Mouse (Mus musculus): ENCODE data around the gene Klf12. TPM values are rescaled to one million over a fixed set of nuclear protein-coding genes. Genes with fewer than 3 reads are reported as not detected.

The Klf12 gene
- total and polyA plus RNA-seq, 2 experiments: 20.7 to 29.2 TPM

- H3K36me3 ChIP-seq (ENCODE audit: control insufficient read depth, insufficient read depth, low read length): no peaks in the 10 kb centered on the region; the same call in 1 of the 2 replicates
- H3K27me3 ChIP-seq (ENCODE audit: control insufficient read depth, insufficient read depth, low read length): no peaks in the 10 kb centered on the region
- H3K4me1 ChIP-seq (ENCODE audit: control insufficient read depth, insufficient read depth, low read length): peaks cover 7% of the 10 kb centered on the region; the same call in 1 of the 2 replicates
- no peak overlapping the region for H3K4me3 ChIP-seq (ENCODE audit: insufficient read depth, low read depth, low read length)
- DNase-seq (ENCODE audit: extremely low read depth, low read depth, low spot score): peak; percentile 54
- 20% methylated on average over 3 of the region's 3 CpGs for WGBS
- no peak overlapping the region for H3K9ac ChIP-seq (ENCODE audit: low read depth, low read length)
- H3K27ac ChIP-seq (replicated peaks; ENCODE audit: insufficient read depth, low read depth, low read length): no peak overlapping the region
- peaks cover 3% of the 10 kb centered on the region; the same call in 1 of the 2 replicates for H3K79me2 ChIP-seq (ENCODE audit: control insufficient read depth, insufficient read depth, low read length)
- TF ChIP-seq POLR2A (IDR thresholded peaks at IDR 0.05; ENCODE audit: extremely low read depth, insufficient read depth, low read length): no peak
- TF ChIP-seq CTCF (IDR thresholded peaks at IDR 0.05; ENCODE audit: low read depth, low read length): no peak
These were observed 188.7 kb downstream of the Klf12 start for GRCm38 (mm10) chr14:100095730-100096129.

GRCm38 (mm10) chr14:100090517-100090916 is 194.0 kb downstream of the Klf12 start:
- no peak overlapping the region for H3K9ac ChIP-seq (ENCODE audit: low read depth, low read length)
- H3K36me3 ChIP-seq (ENCODE audit: control insufficient read depth, insufficient read depth, low read length): 0 out of 2 replicates have a peak, but pooled peaks cover 1% of the 10 kb centered on the region
- peaks cover 3% of the 10 kb centered on the region; the same call in 1 of the 2 replicates for H3K79me2 ChIP-seq (ENCODE audit: control insufficient read depth, insufficient read depth, low read length)
- WGBS: 97% methylated on average over 1 of the region's 1 CpGs
- H3K4me3 ChIP-seq (ENCODE audit: insufficient read depth, low read depth, low read length): no peak overlapping the region
- H3K27ac ChIP-seq (replicated peaks; ENCODE audit: insufficient read depth, low read depth, low read length): no peak overlapping the region
- peak; percentile 37; the same call in 1 of the 2 replicates for TF ChIP-seq CTCF (IDR thresholded peaks at IDR 0.05; ENCODE audit: low read depth, low read length)
- TF ChIP-seq POLR2A (IDR thresholded peaks at IDR 0.05; ENCODE audit: extremely low read depth, insufficient read depth, low read length): no peak
- no peak for DNase-seq (ENCODE audit: extremely low read depth, low read depth, low spot score)
- no peaks in the 10 kb centered on the region for H3K27me3 ChIP-seq (ENCODE audit: control insufficient read depth, insufficient read depth, low read length)
- no peaks in the 10 kb centered on the region for H3K4me1 ChIP-seq (ENCODE audit: control insufficient read depth, insufficient read depth, low read length)

- no peaks in the 10 kb centered on the region; the same call in 1 of the 2 replicates for H3K36me3 ChIP-seq (ENCODE audit: control insufficient read depth, insufficient read depth, low read length)
- no peak overlapping the region for H3K4me3 ChIP-seq (ENCODE audit: insufficient read depth, low read depth, low read length)
- no peaks in the 10 kb centered on the region for H3K4me1 ChIP-seq (ENCODE audit: control insufficient read depth, insufficient read depth, low read length)
- no peak overlapping the region for H3K9ac ChIP-seq (ENCODE audit: low read depth, low read length)
- no peak for DNase-seq (ENCODE audit: extremely low read depth, low read depth, low spot score)
- 80% methylated on average over 4 of the region's 4 CpGs for WGBS
- no peak overlapping the region for H3K27ac ChIP-seq (replicated peaks; ENCODE audit: insufficient read depth, low read depth, low read length)
- TF ChIP-seq CTCF (IDR thresholded peaks at IDR 0.05; ENCODE audit: low read depth, low read length) (no peak), POLR2A (IDR thresholded peaks at IDR 0.05; ENCODE audit: extremely low read depth, insufficient read depth, low read length) (no peak)
- H3K27me3 ChIP-seq (ENCODE audit: control insufficient read depth, insufficient read depth, low read length): no peaks in the 10 kb centered on the region
- H3K79me2 ChIP-seq (ENCODE audit: control insufficient read depth, insufficient read depth, low read length): no peaks in the 10 kb centered on the region; the same call in 1 of the 2 replicates
These were observed 204.9 kb downstream of the Klf12 start for GRCm38 (mm10) chr14:100079620-100080019.

GRCm38 (mm10) chr14:100072431-100073195 is 211.9 kb downstream of the Klf12 start:
- Histone ChIP-seq H3K79me2 (ENCODE audit: control insufficient read depth, insufficient read depth, low read length) (peaks cover 5% of the 10 kb centered on the region), H3K27ac (replicated peaks; ENCODE audit: insufficient read depth, low read depth, low read length) (no peak overlapping the region), H3K4me1 (ENCODE audit: control insufficient read depth, insufficient read depth, low read length) (no peaks in the 10 kb centered on the region), H3K9ac (ENCODE audit: low read depth, low read length) (no peak overlapping the region), H3K27me3 (ENCODE audit: control insufficient read depth, insufficient read depth, low read length) (no peaks in the 10 kb centered on the region), H3K36me3 (ENCODE audit: control insufficient read depth, insufficient read depth, low read length) (no peaks in the 10 kb centered on the region), H3K4me3 (ENCODE audit: insufficient read depth, low read depth, low read length) (no peak overlapping the region)
- 90% methylated on average over 12 of the region's 12 CpGs for WGBS
- no peak for DNase-seq (ENCODE audit: extremely low read depth, low read depth, low spot score)
- TF ChIP-seq POLR2A (IDR thresholded peaks at IDR 0.05; ENCODE audit: extremely low read depth, insufficient read depth, low read length): no peak
- no peak for TF ChIP-seq CTCF (IDR thresholded peaks at IDR 0.05; ENCODE audit: low read depth, low read length)

GRCm38 (mm10) chr14:100069543-100070090 is 214.9 kb downstream of the Klf12 start:
- TF ChIP-seq CTCF (IDR thresholded peaks at IDR 0.05; ENCODE audit: low read depth, low read length) (no peak), POLR2A (IDR thresholded peaks at IDR 0.05; ENCODE audit: extremely low read depth, insufficient read depth, low read length) (no peak)
- 86% methylated on average over 2 of the region's 2 CpGs for WGBS

More at GRCm38 (mm10) chr14:100069543-100070090, 214.9 kb downstream of the Klf12 start:
- peaks cover 8% of the 10 kb centered on the region for H3K79me2 ChIP-seq (ENCODE audit: control insufficient read depth, insufficient read depth, low read length)
- no peaks in the 10 kb centered on the region for H3K36me3 ChIP-seq (ENCODE audit: control insufficient read depth, insufficient read depth, low read length)
- H3K27me3 ChIP-seq (ENCODE audit: control insufficient read depth, insufficient read depth, low read length): no peaks in the 10 kb centered on the region
- no peak overlapping the region for H3K27ac ChIP-seq (replicated peaks; ENCODE audit: insufficient read depth, low read depth, low read length)
- no peak overlapping the region for H3K4me3 ChIP-seq (ENCODE audit: insufficient read depth, low read depth, low read length)
- H3K9ac ChIP-seq (ENCODE audit: low read depth, low read length): no peak overlapping the region
- no peak for DNase-seq (ENCODE audit: extremely low read depth, low read depth, low spot score)
- H3K4me1 ChIP-seq (ENCODE audit: control insufficient read depth, insufficient read depth, low read length): no peaks in the 10 kb centered on the region
